Mouse (Mus musculus): ENCODE measurements around the gene Zbtb20.

Zbtb20 gene

DNA sequence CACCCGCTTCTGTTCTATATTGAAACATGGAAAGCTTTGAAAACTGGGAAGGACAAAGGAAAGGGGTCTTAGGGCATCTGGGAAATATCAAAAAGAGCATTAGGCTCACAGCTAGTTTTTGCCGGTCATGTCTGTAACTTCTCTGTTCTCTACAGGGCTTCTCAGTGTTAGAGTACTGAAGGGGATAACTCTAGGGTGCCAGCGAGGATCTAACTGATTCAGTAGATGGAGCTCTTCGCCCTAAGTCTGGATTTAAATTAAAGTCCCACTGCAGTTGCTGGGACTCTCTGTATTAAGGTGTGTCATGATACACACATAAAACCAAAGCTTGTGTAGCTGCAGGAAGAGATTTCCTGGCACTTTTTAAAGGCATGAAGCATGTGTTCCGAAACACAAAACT is 634.8 kb downstream of the Zbtb20 start:
- no peak for DNase-seq (ENCODE audit: low read depth, low spot score)

DNA sequence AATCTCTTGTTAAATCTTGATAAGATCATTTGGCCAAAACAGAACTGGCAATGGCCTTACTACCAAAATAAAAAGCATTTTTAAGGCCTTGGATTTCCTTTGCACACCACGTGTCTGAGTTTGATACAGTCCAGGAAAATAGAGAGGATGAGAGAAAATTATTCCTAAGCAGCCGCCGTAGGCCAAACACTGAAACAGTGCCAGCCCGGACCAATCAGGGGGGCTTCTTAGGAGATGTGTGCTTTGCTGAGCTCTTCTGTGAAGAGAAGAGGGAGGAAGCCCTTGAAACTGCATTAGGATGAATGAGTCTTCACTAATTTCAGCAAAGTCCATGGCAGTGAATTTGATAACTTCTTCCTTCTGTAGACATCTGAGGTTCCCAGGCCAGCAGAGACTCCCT is 635.9 kb downstream of the Zbtb20 start:
- DNase-seq (ENCODE audit: low read depth, low spot score), result no peak

DNA sequence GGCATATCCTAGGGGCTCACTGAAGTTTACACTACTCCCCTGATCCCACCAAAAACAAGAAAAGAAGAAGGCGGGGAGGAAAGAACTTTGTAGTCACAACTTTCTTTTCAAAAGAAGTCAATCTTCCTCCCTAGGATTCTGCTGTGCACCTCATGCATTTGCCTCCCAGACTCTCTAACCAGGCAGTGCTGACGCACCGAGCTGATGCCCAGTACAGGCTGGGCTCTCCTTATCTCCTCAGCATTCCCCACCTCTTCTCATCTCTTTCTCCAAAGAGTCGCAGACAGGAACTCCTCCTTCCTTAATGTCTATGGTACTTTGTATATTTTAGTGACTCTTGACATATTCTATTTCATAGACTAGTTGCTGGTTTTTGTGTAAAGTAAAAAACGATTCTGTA is 638.3 kb downstream of the Zbtb20 start:
- no peak for DNase-seq (ENCODE audit: low read depth, low spot score)

DNA sequence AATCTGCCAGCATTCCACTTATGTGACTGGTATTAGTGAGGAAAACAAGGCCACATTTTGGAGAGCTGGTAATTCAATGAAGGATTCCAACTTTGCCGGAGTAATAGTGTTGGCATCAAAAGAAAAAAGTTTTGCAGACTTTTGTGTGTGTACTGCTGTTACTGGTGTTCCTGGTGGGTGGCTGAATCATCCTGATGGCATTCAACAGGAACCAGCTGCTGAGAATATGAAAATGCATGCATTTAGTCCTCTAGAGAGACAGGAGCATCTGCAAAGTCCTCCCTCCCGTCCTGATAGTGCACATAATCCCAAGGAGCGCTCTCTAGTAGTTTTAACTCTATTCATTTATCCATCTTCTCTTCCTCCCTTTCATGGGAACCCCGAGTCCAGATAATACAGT is 639.9 kb downstream of the Zbtb20 start:
- no peak for DNase-seq (ENCODE audit: low read depth, low spot score)

DNA sequence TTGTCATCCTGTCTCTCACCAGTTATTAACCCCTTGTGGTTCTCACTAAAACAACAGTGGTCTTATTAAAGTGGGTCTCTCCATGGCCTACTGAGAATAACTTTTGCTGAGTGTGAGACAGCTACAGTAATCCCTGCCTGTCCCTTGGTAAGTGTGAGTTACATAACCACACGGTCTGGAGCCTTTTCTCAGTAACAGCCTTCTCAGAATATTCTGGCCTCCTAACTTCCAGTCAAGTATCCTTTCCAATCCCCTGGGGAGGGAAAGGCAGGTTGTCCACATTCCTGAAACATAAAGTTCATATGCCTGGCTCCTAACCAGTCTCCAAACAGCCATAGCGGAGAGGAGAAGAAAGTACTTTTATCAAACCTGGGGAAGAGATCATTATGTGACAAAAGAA is 644.6 kb downstream of the Zbtb20 start:
- DNase-seq (ENCODE audit: low read depth, low spot score), result no peak

DNA sequence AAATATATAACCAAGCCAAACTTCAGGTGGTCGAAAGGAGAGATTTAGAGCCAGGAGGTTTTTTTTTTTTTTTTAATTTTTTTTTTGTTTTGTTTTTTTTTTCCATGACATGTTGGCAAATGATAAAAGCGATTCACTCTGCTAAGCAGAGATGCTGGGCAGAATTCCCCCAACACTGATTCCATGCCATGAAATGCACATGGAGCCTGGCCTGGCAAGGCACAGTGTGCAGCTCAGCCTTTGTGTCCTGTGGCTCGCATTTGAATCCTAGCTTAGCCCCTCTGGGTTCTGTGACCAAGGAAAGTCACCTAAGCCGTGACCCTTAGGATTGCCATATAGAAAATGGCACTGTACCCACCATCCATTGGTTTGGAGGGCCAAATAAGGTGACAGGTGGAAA is 646.8 kb downstream of the Zbtb20 start:
- no peak for DNase-seq (ENCODE audit: low read depth, low spot score)

DNA sequence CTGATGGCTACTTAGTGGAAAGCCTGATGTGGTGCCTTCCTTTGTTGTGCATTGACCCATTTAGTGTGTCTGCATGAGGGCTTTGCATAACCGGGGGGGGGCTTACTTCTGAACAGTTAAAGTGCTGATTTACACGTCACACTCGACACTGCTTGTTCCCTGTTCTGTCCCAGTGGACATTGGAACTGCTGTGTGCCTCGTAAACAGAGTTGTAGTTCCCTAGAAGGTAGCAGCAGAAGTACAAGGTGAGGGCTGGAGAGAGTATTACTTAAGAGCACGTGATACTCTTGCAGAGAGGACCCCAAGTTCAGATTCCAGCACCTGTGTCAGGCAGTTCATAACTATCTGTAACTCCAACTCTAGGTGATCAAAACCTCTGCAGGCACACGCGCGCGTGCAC is 648.5 kb downstream of the Zbtb20 start:
- DNase-seq (ENCODE audit: low read depth, low spot score), result no peak

DNA sequence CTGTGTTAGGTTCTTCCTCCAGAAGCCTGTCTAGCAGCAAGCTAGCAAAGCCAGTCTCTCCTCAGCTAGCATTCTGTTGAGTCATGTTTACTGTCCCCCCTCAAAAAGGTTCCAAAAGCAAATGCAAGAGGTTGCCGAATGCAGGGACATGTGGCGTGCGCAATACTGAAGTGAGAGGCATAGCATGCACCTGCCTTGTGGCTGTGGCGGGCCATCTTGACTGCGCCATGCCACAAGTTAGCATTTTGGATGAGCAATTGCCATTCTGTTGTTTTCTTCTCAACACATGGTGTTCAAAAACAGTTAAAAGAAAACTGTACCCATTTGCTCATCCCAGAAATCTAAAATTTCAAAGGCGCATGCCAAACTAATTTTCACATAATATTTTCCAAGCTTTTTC is 649.9 kb downstream of the Zbtb20 start:
- DNase-seq (ENCODE audit: low read depth, low spot score), result no peak

DNA sequence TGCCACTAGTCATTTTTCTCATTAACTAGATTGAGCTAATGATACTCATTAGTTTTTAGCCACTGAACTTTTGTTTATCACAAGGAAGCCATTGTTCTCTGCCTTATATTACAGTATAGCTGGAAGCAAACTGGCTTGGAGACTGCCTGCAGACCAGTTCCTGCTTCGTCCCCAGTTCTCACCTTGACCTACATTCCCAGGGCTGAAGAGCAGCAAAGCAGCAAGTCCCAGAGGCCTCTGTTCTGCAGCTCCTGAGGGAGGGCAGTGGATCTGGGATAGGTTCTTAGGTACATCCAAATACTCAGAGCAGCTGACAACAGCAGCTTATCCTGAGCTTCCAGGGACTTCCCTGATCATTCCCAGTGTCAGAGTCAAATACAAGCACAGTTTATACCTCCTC is 652.6 kb downstream of the Zbtb20 start:
- no peak for DNase-seq (ENCODE audit: low read depth, low spot score)

DNA sequence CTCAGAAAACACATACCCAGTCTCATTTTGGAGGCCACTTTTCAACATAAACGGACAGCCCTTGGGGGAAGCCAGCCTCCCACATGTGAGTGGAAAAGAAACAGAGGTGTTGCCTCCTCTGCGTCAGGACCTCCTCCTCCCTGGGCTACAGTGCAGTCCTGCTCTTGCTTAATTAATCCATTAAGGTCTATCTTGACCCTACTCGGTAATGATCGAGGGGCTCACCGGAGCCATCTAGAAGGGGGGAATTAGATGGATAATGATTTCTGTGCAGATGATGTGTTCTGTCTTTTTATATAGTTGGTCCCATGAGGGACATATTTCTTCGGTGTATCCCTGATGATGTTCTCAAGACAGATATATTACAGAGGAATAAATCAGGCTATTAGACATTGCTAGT is 655.6 kb downstream of the Zbtb20 start:
- no peak for DNase-seq (ENCODE audit: low read depth, low spot score)

DNA sequence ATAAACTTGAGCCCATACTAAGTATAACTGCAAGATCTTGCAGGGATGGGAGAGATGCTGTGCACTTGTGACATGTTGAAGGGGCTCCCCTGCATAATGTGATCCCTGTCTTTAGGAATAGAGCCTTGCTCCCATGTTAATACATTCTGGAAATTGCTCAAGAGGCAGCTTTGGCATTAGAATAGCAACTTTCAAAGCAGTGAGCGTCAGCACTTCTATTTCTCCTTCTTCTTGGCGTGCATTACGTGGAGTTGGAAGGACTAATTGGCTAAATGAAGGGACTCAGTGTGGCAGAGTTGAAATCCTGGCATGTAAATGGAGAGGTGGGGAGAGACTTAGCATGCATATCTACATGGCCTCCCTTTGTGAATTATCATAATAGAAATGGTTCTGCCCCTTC is 658.4 kb downstream of the Zbtb20 start:
- DNase-seq (ENCODE audit: low read depth, low spot score), result no peak

DNA sequence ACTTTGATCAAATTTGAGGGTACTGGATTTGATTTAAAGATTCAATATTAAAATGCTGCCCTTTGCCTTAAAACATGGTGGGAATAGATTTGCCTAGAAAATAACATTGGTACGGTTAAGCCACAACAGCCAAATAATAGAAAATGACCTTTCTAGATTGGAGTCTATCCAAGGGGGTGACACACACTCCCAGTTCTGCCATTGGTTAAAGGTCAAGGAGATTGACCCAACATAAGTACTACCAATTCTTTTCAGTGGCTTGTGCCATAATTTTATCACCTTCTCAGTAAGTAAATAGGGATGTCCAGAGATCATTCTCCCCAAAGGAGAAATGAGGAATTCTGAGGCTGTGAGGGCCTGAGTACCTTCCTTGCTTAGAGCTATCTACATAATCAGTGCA is 660.2 kb downstream of the Zbtb20 start:
- no peak for DNase-seq (ENCODE audit: low read depth, low spot score)

DNA sequence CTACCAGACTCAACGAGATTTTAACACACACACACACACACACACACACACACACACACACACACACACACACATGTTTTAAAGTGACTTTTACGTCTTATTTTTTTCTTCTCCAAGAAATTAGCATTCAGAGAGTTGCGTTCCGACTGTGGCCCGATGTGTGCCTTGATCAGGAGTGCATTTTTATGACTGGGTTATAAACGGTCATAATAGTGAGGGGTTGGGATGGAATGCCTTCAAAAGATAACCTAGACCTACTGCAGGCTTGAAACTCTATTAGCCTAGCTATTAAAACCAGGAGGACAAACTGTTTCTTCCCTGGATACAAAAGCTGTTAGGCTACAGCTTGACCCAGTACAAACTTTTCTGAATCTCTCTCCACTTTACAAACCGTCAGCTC is 661.5 kb downstream of the Zbtb20 start:
- no peak for DNase-seq (ENCODE audit: low read depth, low spot score)

DNA sequence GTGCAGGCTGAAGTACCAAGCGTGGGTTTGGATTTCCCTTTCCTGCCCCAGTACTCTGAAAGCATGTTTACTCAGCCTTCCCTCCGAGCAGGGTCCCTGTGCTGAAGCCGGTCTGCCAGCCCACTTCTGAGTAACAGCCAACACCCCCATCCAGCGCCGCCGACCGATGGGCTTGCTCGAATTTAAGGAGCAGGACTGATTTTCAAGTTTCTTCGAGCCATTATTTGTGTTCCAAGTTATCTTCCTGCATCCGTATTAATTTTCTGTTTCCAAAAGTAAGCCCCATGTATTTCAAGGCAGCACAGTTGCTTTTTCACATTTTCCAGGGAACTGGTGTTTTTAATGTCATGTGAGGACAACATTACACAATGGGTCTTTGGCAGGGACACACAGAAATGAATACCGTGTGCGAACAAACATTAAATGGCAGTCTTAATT is 664.0 kb downstream of the Zbtb20 start:
- DNase-seq (ENCODE audit: low read depth, low spot score), result no peak

DNA sequence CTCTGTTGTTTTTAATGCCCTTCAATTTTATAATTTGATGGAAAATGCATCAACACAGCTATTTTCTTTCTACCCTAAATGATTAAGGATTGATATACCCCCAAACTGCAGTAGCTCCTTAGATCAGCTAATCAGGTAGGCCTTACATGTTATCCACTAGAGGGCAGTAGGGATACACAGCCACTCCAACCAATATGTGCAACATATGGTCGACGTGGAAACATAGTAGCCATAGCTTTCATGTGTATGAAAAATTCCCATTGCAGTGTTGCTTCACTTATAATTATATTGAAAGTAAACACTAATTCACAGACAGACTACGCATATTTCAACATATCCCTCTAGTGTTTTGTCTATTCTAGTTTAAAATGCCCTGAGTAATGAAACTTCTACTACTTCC is 664.4 kb downstream of the Zbtb20 start:
- DNase-seq (ENCODE audit: low read depth, low spot score), result no peak

DNA sequence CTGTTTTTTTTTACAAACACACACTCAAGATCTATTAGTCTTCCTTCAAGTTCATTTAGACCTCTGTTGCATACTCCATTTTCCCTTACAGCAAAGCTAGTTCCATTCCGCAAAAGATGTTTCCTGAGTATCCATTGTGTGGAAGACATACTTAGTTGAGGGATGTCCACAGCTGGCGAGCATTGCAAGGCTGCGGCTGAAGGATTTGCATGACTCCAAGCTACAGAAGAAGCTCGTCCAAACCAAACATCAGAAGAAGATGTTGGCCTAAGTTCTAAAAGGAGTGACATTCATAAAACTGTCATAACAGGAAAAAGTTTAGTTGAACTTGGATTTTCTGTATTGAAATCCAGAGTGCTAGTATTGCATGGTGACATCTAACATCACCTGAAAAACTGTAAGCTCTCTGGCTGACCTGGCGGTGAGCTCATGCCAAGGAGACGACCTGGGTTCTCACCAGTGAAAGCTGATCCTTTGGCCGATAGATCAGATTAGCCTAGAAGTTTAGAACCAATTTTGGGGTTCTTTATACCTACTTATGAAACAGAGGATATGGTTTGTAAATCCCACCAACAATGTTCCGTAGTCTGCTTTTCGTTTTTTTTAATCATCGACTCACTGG is 665.0 kb downstream of the Zbtb20 start:
- DNase-seq (ENCODE audit: low read depth, low spot score), result no peak

DNA sequence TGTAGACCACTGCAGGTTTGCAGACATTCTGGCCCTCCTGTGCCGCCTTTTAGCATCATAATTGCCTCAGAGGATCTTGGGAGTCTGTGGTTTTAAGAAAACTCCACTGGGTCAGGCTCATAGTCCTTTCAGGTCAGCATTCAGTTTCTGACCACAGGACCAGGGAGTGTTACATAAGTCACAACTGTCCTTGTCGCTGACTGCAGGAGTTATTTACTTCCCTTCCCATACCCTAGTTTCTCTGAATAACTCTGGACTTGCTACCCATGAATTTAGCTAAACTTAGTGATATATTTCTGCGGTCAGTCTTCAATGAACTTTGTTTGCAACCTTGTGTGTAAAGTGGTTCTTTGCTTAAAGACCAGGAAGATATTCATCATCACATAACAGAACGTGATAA is 669.6 kb downstream of the Zbtb20 start:
- DNase-seq (ENCODE audit: low read depth, low spot score), result no peak

DNA sequence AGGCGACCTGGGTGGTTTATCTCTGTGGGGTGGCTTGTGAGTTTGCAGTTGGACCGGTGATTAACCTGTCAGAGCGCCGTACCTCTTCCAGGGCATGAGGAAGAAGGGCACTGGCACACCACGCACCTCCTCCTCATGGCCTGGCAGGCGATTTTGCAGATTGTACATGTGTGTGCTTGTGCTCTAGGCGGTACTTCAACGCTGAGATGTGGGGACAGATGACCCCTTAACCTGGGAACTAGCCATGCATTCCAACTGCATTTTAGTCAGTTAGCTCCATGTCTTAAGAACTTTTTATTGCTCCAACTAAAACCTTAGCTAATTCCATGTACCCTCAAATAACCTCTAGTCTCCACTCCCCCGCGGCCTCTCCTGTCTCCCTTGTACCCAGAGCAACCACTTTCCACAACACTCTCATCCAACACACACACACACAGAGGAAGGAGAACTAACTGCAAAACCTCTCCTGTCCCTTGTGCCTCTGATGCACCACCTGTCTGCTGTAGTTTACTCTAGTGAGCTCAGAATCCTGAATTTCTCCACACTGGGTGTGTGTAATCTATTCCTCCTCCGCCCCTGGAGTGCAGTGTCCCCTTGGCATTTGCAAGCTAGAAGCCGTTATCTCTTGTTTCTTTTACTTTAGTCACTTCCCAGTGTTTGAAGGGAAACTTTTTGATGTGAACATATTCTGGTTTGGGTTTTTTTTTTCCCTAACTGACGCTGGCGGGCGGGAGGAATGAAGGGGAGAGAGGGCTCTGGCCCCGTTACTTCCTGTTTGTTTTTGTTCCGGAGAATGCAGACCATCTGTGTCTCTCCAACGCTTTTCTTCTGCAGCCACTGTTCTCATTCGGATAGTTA is 671.9 kb downstream of the Zbtb20 start:
- no peak for DNase-seq (ENCODE audit: low read depth, low spot score)

DNA sequence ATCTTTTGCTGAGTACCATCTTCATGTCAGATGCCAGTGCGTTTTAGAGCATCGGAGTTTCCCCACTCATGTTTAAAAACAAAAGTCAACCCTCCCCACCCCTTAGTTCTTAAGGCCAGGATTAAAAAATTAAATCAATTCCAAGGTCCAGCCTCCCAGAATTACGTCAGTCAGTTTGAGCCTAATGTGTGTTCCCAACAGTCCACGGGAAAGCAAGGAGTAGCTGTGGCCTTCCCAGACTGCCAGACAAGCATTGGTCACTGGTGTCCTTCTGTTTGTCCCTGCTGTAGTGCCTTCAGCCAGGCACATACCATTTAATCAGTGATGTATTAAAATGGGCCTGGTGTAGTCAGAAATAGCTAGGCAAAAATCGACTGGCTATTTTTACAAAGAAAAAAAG is 673.1 kb downstream of the Zbtb20 start:
- no peak for DNase-seq (ENCODE audit: low read depth, low spot score)

DNA sequence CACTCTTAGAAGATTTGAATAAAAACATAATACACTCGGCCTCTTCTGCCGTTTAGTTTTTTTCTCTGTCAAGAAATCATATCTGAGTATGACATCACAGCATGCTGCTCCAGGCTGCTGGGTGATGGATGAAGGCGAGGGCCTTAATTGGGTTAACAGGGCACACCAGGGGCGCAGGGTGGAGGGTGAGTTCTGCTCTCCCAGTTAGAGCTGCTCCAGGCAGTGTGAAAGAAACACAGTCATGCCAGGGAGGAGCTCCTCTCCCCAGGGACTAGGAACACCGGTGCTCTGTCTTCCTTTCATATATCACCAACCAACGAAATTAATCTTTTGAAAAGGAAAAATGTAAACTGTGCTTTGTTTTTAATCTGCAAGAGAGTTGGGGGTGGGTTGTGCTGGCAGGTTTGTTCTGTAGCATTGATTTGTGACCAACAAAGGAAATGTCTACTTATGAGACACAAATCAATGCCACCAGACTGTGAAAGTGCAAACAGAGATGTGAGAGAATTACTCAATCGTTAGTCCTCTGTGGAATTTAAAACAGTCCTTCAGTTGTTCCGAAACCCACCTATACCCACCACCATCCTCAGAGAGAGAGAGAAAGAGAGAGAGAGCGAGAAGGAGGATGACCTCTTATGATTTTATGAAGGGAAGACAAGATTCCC is 673.9 kb downstream of the Zbtb20 start:
- DNase-seq (ENCODE audit: low read depth, low spot score), result no peak

DNA sequence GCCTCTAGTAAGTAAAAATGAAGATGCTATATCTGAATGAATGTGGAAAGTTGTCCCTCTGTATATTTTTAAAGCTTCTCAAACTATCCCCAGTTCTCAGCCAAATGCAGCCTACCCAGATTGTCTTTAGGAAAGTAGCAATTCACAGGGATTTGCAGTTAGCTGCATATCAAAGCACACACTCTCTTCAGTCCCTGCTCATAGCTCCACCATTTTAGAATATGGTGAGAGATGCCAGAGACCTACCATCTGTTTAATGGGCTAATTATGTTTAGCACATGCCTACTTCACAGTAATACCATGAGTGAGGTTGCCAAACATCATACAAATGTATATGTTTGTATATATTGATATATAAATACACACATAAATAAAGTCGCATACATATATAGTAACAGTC is 676.8 kb downstream of the Zbtb20 start:
- no peak for DNase-seq (ENCODE audit: low read depth, low spot score)

DNA sequence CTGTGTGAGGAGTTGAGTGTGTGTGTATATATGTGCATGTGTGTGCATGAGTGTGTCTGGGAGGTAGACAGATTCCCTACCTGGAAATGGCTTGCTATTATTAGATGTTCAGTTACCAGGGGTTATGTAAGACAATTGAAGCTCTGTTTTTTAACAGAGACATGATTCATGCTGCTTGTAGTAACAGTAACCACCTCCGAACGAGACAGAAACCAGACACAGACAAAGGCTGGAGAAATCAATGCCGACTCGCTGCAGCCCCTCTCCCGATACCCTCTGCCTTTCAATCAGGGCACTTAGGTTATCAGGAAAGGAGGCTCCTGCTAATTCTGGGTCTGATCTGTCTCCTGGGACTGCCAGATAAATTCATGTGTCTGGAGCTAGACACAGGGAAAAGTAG is 681.7 kb downstream of the Zbtb20 start:
- no peak for DNase-seq (ENCODE audit: low read depth, low spot score)

DNA sequence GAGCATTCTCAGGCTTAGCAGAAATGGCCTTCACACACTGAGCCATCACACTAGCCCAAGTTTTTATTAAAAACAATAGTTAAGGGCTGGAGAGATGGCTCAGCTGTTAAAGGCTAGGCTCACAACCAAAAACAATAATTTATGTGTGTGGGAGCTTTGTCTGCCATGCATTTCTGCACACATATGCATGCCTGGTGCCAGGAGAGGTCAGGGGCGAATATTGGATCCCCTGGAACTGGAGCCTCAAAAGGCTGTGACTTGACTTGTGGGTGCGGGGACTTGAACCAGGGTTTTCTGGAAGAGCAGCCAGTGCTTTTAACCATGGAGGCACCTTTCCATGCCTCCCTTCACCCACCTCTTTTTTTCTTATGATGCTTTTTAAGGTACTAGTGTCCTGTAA is 685.6 kb downstream of the Zbtb20 start:
- DNase-seq (ENCODE audit: low read depth, low spot score), result no peak

Measured in WW6 (cell line).